Mouse (Mus musculus): ENCODE measurements around the gene Oosp1.

GRCm38 (mm10) chr19:11660459-11660858, 30.5 kb downstream of the Oosp1 start, which contains the start of gene Oosp2:
- TF ChIP-seq CTCF (IDR thresholded peaks at IDR 0.05; ENCODE audit: borderline replicate concordance, extremely low read depth, insufficient read depth, insufficient read length) (no peak), POLR2A (IDR thresholded peaks at IDR 0.05; ENCODE audit: borderline replicate concordance, extremely low read depth, insufficient read depth, insufficient read length, poor library complexity, severe bottlenecking) (no peak)

Measured in brain, embryonic 14.5 days (tissue).